Mouse (Mus musculus): ENCODE measurements around the gene Iqgap1.

DNA sequence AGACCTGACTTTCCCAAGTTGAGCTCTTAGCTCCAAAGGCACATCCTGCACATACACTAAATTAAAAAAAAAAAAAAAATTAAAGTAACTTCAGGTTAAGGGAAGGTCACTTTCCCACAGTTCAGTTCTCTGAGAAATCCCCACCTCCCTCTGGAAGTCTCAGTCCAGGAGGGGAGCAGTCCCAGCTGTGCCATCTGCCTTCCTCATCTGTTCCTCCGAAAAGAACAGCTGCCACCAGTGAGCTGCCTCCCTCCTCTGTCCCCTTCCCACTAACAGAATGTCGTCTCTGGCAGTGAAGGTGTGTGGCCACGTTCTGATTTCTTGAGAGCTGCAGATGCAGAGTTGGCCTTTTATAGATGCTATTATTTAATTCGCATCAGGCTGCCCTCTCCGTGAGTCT, 127.9 kb downstream of the Iqgap1 start:
- TF ChIP-seq CTCF (IDR thresholded peaks at IDR 0.05; ENCODE audit: low read depth, low read length) (no peak), POLR2A (IDR thresholded peaks at IDR 0.05; ENCODE audit: extremely low read depth, insufficient read depth, low read length) (no peak)
